Mouse (Mus musculus): ENCODE data around the gene Slc19a3. TPM values are rescaled to one million over a fixed set of nuclear protein-coding genes. Genes with fewer than 3 reads are reported as not detected.
"Not testable (repeated sequence)": the region's sequence is repeated elsewhere in the genome, so short reads cannot be mapped to it uniquely, and the experiment has no call there.

The Slc19a3 gene
- total RNA-seq, 4 experiments from 2014 or later, result 0.15 to 0.18 TPM; not detected in 2

DNA sequence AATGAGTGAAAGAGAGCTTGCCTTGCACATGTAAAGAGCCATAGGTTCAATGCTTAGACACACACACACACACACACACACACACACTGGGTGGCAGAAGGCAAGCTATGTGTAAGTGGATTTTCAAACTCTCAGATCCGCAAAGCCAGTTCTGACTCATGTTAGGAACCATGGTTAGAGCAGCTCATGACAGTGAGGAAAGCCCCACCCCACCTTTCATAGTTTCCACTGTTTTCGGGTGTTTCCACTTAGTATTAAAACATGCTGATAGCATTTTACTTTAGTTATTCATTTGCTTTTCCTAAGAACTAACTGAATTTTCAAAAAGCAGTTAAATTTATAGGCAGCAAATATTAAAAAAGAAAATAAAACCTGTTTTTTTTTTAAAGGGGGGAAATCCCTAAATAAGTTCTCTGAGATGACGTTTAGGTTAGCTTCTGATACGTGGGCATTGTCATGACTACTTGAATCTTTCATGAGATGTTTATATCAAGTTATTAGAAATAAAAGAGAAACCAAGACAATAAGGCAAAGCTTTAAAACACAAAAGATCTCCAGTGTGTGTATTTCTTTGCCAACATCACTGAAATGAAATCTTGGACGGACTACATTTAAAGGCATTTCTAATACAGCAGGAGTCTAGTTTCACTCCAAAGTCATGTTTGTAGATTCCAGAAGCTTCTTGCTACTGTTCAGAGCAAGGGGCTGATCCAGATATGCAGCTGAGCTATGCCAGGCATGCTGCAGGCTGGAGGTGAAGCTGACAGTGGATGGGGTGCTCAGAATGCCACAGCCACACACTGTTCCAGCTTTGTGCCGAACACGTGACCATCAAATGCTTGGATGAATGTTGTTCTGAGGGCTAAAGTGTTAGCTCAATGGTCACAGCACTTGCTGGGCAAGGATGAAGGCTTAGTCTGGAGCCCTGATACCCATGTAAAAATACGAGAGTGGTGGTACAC, 31.7 kb downstream of the Slc19a3 start:
- DNase-seq, result no peak

DNA sequence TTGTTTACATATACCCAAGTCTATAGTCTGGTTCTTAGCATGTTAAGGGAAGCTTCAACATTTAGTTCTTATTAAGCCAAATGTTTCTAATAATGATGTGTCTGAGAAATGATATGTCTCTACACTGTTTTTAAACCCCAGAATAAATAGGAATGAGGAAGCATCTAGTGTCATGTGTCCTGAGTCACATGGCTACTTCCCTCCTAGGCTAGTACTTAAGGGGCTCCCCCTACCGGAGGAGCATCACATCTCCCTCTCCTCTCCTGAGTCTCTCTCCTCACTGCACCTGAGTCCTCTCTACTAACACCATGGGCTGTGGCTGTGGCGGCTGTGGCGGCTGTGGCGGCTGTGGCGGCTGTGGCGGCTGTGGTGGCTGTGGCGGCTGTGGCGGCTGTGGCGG, 37.9 kb downstream of the Slc19a3 start, which contains the start of gene Gm47959:
TSS of gene Gm47959 (plus strand) at position 243 of the 400 bp plus-strand sequence.
- DNase-seq, result not testable (repeated sequence)

- DNase-seq, result no peak
These were observed 44.3 kb downstream of the Slc19a3 start for GRCm38 (mm10) chr1:82993947-82994346.

DNA sequence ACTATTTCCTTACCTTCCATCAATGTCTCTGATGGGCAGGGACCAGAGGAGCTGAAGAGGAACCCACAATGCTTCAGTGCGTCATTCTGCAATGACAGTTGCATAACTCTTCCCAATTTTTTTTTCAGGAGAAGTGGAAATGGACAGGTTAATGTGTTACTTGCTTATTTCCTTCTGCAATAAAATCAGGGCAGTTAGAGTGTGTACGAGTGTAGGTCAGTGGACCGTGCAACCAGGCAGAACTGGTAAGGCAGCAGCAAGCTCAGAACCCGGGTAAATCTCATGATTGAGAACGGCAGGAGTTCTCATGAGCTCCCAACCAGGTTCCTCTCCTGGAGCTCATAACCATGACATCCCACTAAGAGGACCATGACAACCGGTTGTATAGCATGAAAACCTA, 46.2 kb downstream of the Slc19a3 start:
- DNase-seq, result no peak

DNA sequence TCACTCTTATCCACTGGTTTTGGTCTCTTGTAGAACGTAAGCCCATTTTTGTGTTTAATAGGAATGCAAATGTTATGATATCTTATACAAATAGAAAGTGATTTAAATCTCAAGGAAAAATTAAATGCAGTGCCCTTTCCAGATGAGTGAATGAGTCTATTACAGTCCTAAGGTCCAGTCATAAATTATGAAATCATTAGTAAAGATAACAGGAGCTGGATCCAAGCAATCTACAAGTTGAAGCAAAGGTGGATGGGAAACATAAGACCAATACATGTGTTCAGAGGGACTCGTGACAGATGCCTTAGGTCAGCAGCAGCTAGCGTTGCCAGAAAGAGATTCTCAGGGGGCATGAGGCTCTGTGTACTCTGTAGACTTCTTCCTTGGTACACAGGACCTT, 46.7 kb downstream of the Slc19a3 start:
- DNase-seq, result no peak

- no peak for DNase-seq
These were observed 47.2 kb downstream of the Slc19a3 start for GRCm38 (mm10) chr1:82991062-82991461.

- DNase-seq, result no peak
These were observed 50.6 kb downstream of the Slc19a3 start for GRCm38 (mm10) chr1:82987530-82988198.

- no peak for DNase-seq
These were observed 51.5 kb downstream of the Slc19a3 start for GRCm38 (mm10) chr1:82986738-82987137.

- no peak for DNase-seq
These were observed 60.4 kb downstream of the Slc19a3 start for GRCm38 (mm10) chr1:82977840-82978239.

GRCm38 (mm10) chr1:82975750-82976149, 62.5 kb downstream of the Slc19a3 start:
- no peak for DNase-seq

DNA sequence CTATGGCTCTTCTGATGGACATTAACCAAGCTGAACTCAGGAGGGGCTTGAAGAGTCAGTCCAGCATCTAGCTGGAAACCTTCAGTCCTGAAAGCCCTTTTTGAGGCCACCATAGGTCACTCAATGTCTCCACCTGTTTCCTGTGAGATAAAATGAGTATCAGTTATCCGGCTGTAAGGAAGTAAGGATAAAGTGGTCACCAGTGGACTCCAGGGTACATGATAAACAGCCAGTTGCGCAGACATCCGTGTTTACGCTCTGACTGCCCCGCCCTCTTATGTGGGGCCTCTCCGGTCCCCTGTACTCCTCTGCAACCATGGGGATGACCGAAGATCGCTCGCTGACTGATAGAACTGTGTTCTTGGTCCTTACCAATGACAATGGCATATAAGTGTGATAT, 63.9 kb downstream of the Slc19a3 start:
- no peak for DNase-seq

- DNase-seq, result no peak
These were observed 64.3 kb downstream of the Slc19a3 start for GRCm38 (mm10) chr1:82973901-82974300.

DNA sequence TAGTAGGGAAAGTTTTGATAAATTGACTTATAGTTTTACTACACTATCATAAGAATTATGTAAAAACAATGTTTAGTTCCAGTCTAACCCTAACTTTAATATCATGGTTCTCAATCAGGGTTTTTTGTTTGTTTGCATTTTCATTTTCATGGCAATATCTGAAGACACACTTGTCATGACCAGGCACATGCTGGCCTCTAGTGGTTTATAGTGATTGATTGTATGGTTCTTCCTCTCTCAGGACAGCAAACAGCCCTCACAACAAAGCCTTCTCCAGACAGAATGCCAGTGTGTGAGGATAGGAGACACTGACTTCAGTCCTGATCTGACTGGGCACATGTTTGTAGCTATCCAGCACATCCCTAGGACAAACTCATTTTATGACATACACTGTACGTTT, 65.0 kb downstream of the Slc19a3 start:
- DNase-seq, result no peak

DNA sequence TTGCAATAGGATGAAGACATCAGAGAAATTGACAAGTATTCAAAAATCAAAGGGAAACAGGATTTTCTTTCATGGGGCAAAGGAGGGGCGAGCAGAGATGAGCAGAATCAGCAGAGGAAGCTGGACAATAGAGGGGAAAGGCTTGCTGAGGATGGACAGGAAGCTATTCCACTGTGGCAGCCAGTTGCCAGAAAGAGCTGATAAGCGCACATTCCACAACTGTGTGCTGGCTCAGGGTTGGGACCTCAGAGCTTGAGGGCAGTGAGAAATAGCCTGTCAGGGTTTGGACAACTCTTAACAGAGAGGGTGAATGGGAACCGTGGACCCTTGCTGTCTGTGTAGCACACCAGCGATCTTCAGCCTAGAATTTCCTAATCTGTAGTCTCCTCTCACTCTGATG, 66.2 kb downstream of the Slc19a3 start:
- peak; percentile 38 for DNase-seq

DNA sequence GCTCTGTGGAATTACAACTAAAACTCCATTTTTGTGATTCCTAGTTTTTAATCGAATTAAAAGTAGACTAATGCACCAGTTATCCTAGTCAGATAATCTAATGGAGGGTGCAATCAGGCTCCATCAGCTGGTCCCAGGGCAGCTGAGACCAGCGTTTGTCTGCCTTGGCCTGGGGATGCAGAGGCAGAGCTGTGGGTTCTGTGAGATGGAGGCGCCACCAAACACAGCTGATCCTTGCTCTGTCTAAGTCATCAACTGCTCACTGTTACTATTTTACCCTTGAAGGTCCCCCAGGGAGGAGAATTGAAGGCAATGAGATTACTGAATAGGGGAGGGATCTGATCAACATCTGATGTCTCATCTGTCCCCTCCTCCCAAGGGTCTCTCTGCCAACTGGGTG, 71.8 kb downstream of the Slc19a3 start:
- no peak for DNase-seq

Other genes starting within 250 kb of the Slc19a3 start
- 10 to 100 TPM; 42.8 to 63.0 (median 58.2) TPM for gene Agfg1, start 199.0 kb downstream of the Slc19a3 start, total RNA-seq (2022)
- 1 to 10 TPM in 1 of 4 experiments, under 1 TPM in 2, not detected in 1; 0.44 to 1.0 (median 0.62) TPM for gene A030005L19Rik, start 125.1 kb downstream of the Slc19a3 start, total RNA-seq (2022)
- not detected for gene A030014E15Rik, start 113.5 kb downstream of the Slc19a3 start, total RNA-seq (2022)
- gene Gm6217, start 107.0 kb downstream of the Slc19a3 start, total RNA-seq (2022), result not detected
- not detected for gene A030003K21Rik, start 95.1 kb downstream of the Slc19a3 start, total RNA-seq (2022)
- not detected for gene Gm7544, start 82.4 kb downstream of the Slc19a3 start, total RNA-seq (2022)
- gene Gm47955, start 78.2 kb downstream of the Slc19a3 start, total RNA-seq (2022), result not detected
- gene Gm47959, start 37.9 kb downstream of the Slc19a3 start, total RNA-seq (2022), result not detected
- gene Krtap28-10, start 4.0 kb upstream of the Slc19a3 start, total RNA-seq (2022), result not detected
- gene Gm47969, start 6.5 kb upstream of the Slc19a3 start, total RNA-seq (2022), result not detected
- gene A030005K14Rik, start 20.9 kb upstream of the Slc19a3 start, total RNA-seq (2022), result not detected
- not detected for gene Krtap28-13, start 22.5 kb upstream of the Slc19a3 start, total RNA-seq (2022)
- gene Ccl20, start 78.3 kb upstream of the Slc19a3 start, total RNA-seq (2022), result not detected
- gene Daw1, start 121.3 kb upstream of the Slc19a3 start, total RNA-seq (2022), result not detected

Measured in adrenal gland, adult 8-10 months (tissue).